Mouse (Mus musculus): ENCODE results near the gene Efhc1.
A peak's percentile ranks its signal among the peaks of the same experiment; 100 is the strongest.

Efhc1 gene

DNA sequence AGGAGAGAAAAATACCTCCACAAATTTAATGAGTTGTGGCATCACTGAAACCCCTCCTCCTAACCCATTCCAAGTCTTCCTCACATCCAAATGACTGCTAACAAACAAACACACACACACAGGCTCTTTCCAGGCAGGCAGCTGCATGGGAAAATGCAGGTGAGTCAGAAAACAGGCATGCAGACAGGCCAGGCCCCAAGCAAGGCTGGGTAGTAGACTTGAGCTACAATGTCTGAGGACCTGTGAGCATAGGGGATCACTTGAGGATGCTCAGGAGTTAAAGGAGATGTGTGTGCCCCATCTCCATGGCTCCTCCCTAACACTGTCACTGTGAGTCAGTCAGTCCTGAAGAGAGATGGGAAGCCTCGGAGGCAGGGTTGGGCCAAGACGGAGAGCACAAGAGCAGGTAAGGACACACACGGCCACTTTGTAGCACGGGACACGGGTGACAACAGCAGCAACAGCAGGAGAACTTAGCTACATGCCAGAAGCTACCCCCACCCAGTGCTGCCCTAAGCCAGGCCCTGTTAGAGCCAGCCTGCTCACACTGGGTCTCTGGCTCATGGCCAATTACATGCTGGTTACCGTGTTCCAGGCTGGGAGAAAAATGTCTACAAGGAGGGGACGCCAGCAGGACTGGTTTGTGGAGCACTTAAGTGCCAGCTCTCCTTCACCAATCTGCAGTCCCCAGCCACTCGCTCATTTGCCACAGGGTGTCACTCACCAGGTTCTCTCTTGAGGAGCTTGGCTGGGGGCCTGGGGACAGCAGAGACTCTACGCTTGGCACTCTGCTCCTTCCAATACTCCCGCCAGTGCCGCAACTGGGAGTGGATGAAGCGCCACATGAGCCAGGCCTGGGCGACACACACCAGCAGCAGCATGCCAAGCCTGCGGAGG lies 51.1 kb downstream of the Efhc1 start:
- peak; percentile 57 for ATAC-seq (ENCODE audit: insufficient number of reproducible peaks, low FRiP score, low TSS enrichment)

- no peak for ATAC-seq (ENCODE audit: insufficient number of reproducible peaks, low FRiP score, low TSS enrichment)
Observed at GRCm38 (mm10) chr1:21004596-21004995, 53.2 kb downstream of the Efhc1 start.

DNA sequence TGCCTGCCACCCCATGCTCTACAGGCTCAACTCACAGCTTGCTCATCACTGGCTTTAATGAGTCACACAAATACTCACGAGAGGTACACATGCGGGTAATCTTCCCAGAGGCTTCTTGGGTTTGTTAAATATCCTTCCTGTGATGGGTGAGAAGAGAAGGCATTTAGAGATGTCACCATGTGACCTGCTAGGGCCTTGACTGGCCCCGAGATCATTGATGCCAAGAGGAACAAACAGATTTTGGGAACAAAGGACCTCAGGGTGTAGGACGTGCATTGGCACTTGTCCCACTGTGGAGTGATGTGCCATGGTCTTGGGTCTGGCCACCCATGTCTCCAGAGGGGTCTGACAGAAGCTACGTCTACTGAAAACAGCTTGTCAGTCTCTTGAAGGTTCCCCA lies 55.3 kb downstream of the Efhc1 start:
- ATAC-seq (ENCODE audit: insufficient number of reproducible peaks, low FRiP score, low TSS enrichment): no peak

DNA sequence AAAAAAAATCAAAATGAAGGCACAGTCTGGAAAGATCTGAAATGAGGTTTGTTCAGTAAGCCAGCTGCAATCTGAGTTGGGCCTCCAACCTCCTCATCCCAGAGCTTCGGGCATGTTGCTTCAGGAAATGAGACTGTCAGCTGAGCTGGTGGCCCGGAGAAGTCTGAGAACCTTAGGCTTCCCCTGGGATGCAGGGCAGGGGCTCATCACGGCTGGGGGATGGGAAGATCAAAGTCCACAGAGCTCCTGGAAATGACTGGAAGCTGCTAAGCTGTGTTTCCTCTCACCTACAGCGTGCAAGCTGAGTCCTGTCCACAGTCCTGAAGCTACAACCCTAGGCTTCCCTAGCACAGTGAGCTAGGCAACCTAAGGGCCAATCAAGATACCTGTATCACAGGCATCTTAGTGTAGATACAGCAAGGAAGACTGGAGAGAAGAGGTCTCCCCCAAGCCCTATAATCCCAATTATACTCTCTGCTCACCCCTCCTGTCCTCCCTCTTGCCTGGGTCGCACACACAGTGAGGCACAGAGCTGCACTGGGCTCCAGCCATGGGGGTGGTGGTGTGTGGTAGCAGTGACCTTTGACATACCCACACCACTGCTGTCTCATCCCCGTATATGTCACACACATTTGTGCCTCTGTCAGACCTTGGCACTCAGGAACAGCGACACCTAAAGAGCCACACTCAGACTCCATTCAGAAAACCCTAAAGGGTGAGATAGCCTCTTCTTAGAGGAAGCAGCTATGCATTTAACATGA lies 56.7 kb downstream of the Efhc1 start:
- ATAC-seq (ENCODE audit: insufficient number of reproducible peaks, low FRiP score, low TSS enrichment): no peak

DNA sequence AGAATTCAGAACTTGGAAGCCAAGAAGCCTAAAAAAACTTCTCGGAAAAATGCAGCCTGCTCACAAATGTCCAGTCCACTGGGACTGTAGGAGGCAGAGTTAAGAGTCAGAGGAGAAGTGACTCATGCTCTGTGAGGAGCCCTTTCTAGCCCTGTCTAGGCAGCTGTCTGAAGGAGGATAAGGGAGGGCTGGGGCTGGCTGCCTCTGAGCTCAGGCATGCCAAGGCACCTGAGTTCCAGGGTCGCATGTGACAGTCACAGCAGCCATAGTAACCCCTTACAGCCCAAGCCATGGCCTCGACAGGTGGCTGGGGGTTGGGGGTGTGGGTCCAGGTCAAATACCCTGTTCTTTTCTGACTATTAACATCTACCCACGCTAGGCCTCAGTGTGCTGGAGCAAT lies 57.5 kb downstream of the Efhc1 start:
- ATAC-seq (ENCODE audit: insufficient number of reproducible peaks, low FRiP score, low TSS enrichment): no peak

DNA sequence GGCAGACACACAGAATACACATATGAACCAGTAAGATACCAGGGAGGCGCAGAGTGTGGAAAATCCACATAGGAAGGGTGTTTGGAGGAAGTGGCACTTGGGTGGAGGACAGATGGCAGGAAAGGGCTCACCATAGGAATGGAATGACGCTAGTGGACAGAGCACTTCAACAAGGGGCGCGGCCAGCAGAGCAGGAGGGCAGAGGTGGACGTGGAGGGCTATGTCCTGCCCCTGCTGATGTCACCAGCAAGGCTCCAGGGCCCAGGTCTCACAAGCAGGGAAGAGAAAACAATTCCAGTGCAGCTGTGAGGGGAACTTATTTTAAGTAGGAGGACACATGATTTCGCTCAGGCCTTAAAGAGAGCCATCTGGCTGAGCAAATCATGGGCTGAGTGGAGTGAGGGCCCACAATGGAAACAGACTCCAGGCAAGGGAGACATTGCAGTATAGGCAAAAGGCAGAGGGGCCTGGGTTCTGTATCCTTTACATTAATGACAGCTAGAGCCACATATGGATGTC lies 58.9 kb downstream of the Efhc1 start:
- ATAC-seq (ENCODE audit: insufficient number of reproducible peaks, low FRiP score, low TSS enrichment): no peak

DNA sequence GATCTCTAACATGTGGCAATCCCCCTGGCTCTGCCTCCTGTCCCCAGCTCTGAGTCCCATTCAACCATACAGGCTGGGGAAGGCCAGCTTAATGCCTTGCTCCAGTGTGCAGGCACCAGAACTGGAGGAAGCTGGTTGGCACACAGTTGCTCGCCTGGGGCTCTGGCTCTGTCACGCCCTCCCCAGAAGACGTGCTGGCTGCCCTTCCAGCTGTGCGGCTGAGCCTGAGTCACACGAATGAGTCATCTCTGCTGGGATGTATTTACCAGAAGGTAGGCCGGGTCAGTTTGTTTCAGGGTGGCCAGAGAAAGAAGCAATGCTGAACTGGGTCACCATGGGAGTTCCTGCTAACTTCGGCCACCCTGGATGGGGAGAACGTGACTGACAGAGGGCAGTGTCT lies 63.0 kb downstream of the Efhc1 start:
- no peak for ATAC-seq (ENCODE audit: insufficient number of reproducible peaks, low FRiP score, low TSS enrichment)

- ATAC-seq (ENCODE audit: insufficient number of reproducible peaks, low FRiP score, low TSS enrichment): no peak
Observed at GRCm38 (mm10) chr1:21023101-21023500, 71.7 kb downstream of the Efhc1 start.

GRCm38 (mm10) chr1:21025203-21025602 lies 73.8 kb downstream of the Efhc1 start:
- no peak for ATAC-seq (ENCODE audit: insufficient number of reproducible peaks, low FRiP score, low TSS enrichment)

GRCm38 (mm10) chr1:21026534-21026933 lies 75.1 kb downstream of the Efhc1 start:
- ATAC-seq (ENCODE audit: insufficient number of reproducible peaks, low FRiP score, low TSS enrichment): no peak

GRCm38 (mm10) chr1:21029000-21029399 lies 77.6 kb downstream of the Efhc1 start:
- ATAC-seq (ENCODE audit: insufficient number of reproducible peaks, low FRiP score, low TSS enrichment): no peak

DNA sequence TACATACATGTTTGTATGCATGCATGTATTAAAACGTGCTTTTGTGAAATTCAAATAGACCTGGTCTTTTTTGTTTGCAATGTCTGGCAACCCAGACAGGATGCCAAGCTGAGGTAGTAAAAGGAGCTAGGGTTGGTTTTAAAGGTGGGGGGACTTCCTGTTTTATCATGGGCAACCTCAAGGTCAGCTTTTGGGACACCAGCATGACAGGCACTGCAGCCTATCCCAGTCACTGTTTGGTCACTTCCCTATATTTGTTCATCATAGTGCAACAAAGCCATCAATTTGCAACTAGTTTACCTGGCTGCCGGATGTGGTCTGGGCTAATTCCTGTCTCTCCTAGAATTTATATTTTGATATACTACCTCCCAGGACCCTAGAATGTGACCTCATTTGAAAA lies 80.2 kb downstream of the Efhc1 start:
- ATAC-seq (ENCODE audit: insufficient number of reproducible peaks, low FRiP score, low TSS enrichment): no peak

- ATAC-seq (ENCODE audit: insufficient number of reproducible peaks, low FRiP score, low TSS enrichment): no peak
Observed at GRCm38 (mm10) chr1:21033065-21033791, 81.8 kb downstream of the Efhc1 start.

GRCm38 (mm10) chr1:21033792-21034119 lies 82.3 kb downstream of the Efhc1 start:
- ATAC-seq (ENCODE audit: insufficient number of reproducible peaks, low FRiP score, low TSS enrichment): no peak

DNA sequence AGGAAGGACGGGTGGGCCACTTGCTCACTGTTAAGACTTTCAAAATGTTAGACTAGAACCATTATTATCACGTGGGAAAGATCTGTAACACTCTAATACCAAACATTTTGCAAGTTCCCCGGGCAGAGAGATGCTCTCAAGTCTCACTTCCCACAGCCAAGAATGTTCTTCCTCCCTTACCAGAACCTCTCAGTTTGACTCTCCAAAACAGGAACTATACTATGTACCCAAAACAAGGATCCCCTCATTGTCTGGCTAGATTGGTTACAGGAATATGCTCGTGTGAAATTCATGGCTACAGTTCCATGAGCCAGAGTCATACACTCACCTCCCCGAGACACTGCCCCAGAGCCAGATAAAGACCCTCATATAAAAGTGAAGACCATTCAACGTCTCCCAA lies 84.5 kb downstream of the Efhc1 start:
- no peak for ATAC-seq (ENCODE audit: insufficient number of reproducible peaks, low FRiP score, low TSS enrichment)

- no peak for ATAC-seq (ENCODE audit: insufficient number of reproducible peaks, low FRiP score, low TSS enrichment)
Observed at GRCm38 (mm10) chr1:21037881-21038601, 86.6 kb downstream of the Efhc1 start.

GRCm38 (mm10) chr1:21039564-21039963 lies 88.1 kb downstream of the Efhc1 start:
- no peak for ATAC-seq (ENCODE audit: insufficient number of reproducible peaks, low FRiP score, low TSS enrichment)

- ATAC-seq (ENCODE audit: insufficient number of reproducible peaks, low FRiP score, low TSS enrichment): no peak
Observed at GRCm38 (mm10) chr1:21040173-21040572, 88.7 kb downstream of the Efhc1 start.
